Mouse (Mus musculus) stomach, embryonic 16.5 days (tissue): ENCODE measurements around the gene Mak. TPM values are rescaled to one million over a fixed set of nuclear protein-coding genes. Genes with fewer than 3 reads are reported as not detected.
"Not testable (repeated sequence)": the region's sequence is repeated elsewhere in the genome, so short reads cannot be mapped to it uniquely, and the experiment has no call there.

Experiments
- ATAC-seq: fragments of 200-750 bp; cut with Nextera tagmentation; 2 replicates; pipeline ENCODE4 v1.8.0; 2017; ENCODE audit warnings: moderate number of reproducible peaks, moderate TSS enrichment; ENCODE audit not compliant: insufficient read depth, low FRiP score
- H3K27ac ChIP-seq: fragments of 300-500 bp; sonication (generic); 2 replicates; pipeline ENCODE4 v1.5.1; 2014; ENCODE audit warnings: low read length
- H3K27me3 ChIP-seq: fragments of 300-500 bp; sonication (generic); 2 replicates; pipeline ENCODE4 v1.6.1; 2014; ENCODE audit warnings: low read length, control low read depth, mixed read lengths; ENCODE audit not compliant: control insufficient read depth, insufficient read depth
- H3K36me3 ChIP-seq: fragments of 300-500 bp; sonication (generic); 2 replicates; pipeline ENCODE4 v1.6.1; 2014; ENCODE audit warnings: low read length; ENCODE audit not compliant: control insufficient read depth, insufficient read depth
- H3K4me1 ChIP-seq: fragments of 300-500 bp; sonication (generic); 2 replicates; pipeline ENCODE4 v1.6.1; 2014; ENCODE audit warnings: low read length, control low read depth, mixed read lengths; ENCODE audit not compliant: control insufficient read depth, insufficient read depth
- H3K4me2 ChIP-seq: fragments of 300-500 bp; sonication (generic); 2 replicates; pipeline ENCODE4 v1.6.1; 2014; ENCODE audit warnings: low read depth, low read length, mixed read lengths
- H3K4me3 ChIP-seq: fragments of 300-500 bp; sonication (generic); replicated peaks from 2 replicates; pipeline ENCODE4 v1.5.1; 2014; ENCODE audit warnings: mild to moderate bottlenecking, low read length
- H3K9ac ChIP-seq: fragments of 300-500 bp; sonication (generic); 2 replicates; pipeline ENCODE4 v1.6.1; 2014; ENCODE audit warnings: low read length
- H3K9me3 ChIP-seq: fragments of 300-500 bp; sonication (generic); replicated peaks from 2 replicates; pipeline ENCODE4 v1.6.1; 2016; ENCODE audit warnings: low read length, control low read depth; ENCODE audit not compliant: control insufficient read depth
- WGBS: fragments of 180-500 bp; shearing (Covaris S2); extraction: QIAGEN DNeasy Blood & Tissue Kit; methylation state at CpG from one replicate; pipeline ENCODE4 v1.1.7; 2014; 5-methylcytosine and 5-hydroxymethylcytosine counted together
- polyA plus RNA-seq: library from polyadenylated mRNA; unstranded; fragments of >200 nt; fragmentation: Nextera tagmentation; extraction: Ambion mirVana; gene quantifications from 2 replicates; pipeline ENCODE4 v1.2.1, GENCODE M21; 2015

Mak gene
- polyA plus RNA-seq, 1 experiment from 2014 or later: 0.49 TPM

DNA sequence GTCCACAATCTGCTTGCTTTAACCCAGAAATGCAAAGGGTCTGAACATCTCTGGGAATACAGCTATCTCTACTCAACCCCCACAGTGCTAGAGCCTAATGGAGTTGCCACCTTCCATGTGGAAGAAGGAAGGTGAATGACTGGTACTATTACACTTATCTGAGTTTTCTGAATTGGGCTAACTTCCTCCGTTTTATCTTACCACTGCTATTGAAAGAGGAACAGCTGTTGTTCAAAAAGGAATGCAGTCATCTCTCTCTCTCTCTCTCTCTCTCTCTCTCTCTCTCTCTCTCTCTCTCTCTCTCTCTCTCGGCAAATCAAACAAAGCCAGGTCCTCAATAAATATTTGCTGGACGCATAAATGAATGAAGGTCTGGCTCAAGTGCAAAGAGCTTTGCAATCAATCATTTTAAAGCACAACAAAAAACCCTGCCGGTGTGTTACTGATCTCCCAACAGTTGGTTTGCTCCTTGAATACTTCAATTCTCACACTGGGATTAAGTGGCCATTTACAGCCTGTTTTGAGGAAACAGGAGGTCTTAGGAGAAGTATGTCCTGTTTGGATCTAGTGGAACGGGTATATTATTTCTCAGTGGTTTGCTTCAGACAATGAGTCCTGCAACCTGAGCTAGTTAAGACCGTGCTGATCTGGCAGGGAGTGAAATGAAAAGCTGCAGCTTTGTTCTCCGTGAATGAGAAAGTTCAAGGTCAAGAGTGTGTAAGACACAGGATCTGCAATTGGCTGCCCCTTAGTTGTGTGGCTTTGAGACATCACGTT lies 84.8 kb downstream of the Mak start:
- no peaks in the 10 kb centered on the region for H3K36me3 ChIP-seq
- H3K9me3 ChIP-seq: no peaks in the 10 kb centered on the region
- 3% methylated on average over 8 of the region's 8 CpGs for WGBS
- peak overlapping the region; percentile 14 for H3K4me3 ChIP-seq
- H3K4me1 ChIP-seq: peaks cover 9% of the 10 kb centered on the region
- H3K9ac ChIP-seq: peak overlapping the region; percentile 32; the same call in 1 of the 2 replicates
- H3K4me2 ChIP-seq: peak overlapping the region; percentile 47
- H3K27me3 ChIP-seq: no peaks in the 10 kb centered on the region
- 0 out of 2 replicates have a peak, but pooled peaks have one; percentile 29 for ATAC-seq
- H3K27ac ChIP-seq: peak overlapping the region; percentile 78

DNA sequence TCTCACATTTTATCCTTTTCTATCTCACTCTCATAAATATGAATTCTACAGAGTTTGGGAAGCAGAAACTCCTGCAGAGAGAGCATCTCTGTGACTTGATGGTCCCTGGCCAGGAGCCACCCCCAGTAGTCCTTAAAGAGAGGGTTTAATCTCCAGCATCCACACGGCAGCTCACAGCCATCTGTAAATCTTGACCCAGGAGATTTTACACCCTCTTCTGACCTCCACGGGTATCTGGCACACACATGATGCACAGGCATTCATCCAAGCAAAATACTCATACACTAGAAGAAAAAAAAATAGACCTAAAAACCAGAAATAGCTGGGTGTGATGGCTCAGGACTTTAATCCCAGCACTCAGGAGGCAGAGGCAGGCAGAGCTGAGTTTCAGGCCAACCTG lies 91.1 kb downstream of the Mak start:
- no peaks in the 10 kb centered on the region for H3K9me3 ChIP-seq
- no peak overlapping the region for H3K27ac ChIP-seq
- H3K9ac ChIP-seq: no peak overlapping the region
- no peak overlapping the region for H3K4me2 ChIP-seq
- no peaks in the 10 kb centered on the region for H3K36me3 ChIP-seq
- H3K4me3 ChIP-seq: no peak overlapping the region
- H3K27me3 ChIP-seq: no peaks in the 10 kb centered on the region
- ATAC-seq: no peak
- 72% methylated on average over 2 of the region's 2 CpGs for WGBS
- no peaks in the 10 kb centered on the region for H3K4me1 ChIP-seq

DNA sequence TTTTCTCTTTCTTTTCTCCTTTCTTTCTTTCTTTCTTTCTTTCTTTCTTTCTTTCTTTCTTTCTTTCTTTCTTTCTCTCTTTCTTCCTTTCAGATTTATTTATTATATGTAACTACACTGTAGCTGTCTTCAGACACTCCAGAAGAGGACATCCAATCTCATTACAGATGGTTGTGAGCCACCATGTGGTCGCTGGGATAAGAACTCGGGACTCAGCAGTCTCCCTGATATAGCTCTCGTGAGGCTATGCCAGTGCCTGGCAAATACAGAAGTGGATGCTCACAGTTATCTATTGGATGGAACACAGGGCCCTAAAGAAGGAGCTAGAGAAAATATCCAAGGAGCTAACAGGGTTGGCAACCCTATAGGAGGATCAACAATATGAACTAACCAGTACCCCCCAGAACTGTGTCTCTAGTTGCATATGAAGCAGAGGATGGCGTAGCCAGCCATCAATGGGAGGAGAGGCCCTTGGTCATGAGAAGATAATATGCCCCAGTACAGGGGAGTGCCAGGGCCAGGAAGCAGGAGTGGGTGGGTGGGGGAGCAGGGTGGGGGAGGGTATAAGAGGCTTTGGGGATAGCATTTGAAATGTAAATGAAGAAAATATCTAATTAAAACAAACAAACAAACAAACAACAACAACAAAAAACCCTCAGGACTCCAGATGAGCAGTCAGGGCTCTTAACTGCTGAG lies 91.8 kb downstream of the Mak start:
- ATAC-seq, H3K9ac ChIP-seq, H3K9me3 ChIP-seq, H3K27me3 ChIP-seq, H3K27ac ChIP-seq, H3K4me2 ChIP-seq, H3K4me3 ChIP-seq, H3K4me1 ChIP-seq, H3K36me3 ChIP-seq: not testable (repeated sequence)
- WGBS: 72% methylated on average over 4 of the region's 4 CpGs

DNA sequence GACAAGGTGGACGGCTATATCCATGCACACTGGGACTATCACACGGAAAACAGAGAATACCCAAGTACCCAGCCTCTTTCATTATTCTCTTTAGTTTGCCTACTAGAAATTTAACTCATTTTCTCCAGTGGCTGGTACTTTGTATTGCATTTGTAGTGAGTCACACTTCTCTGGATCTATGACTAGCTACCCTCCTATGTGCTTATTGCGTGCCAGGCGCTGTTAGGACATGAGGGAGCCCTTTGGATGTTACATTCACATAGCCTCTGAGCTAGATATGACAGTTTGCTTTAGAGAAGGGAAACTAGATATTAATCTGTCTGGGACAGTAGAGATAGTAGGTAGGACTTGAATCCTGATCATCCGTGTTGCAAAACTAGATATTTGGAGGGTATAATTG lies 93.4 kb downstream of the Mak start:
- H3K4me1 ChIP-seq: no peaks in the 10 kb centered on the region
- H3K27me3 ChIP-seq: no peaks in the 10 kb centered on the region
- H3K27ac ChIP-seq: no peak overlapping the region
- no peak overlapping the region for H3K9ac ChIP-seq
- no peaks in the 10 kb centered on the region for H3K36me3 ChIP-seq
- WGBS: 89% methylated on average over 5 of the region's 5 CpGs
- no peak overlapping the region for H3K4me2 ChIP-seq
- no peak overlapping the region for H3K4me3 ChIP-seq
- H3K9me3 ChIP-seq: no peaks in the 10 kb centered on the region
- ATAC-seq: no peak

DNA sequence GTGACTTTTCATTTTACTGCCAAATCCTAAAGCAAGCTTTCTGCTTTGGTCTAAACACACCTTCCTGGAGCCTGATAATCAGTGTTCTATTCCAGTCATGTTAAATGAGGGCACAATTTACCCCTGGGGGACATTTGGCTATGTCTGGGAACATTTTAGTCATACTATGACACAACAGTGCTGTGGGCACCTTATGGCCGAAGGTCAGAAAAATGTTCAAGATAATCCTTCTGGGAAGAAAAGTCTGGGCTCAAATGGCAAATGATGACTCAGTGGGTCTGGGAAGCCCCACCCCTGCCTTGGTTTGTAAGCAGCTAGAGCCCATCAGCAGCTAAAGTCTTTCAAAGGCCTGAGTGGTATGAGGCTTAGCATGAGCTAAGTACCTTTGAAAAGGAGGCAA lies 96.7 kb downstream of the Mak start:
- 70% methylated on average over 1 of the region's 1 CpGs for WGBS
- Histone ChIP-seq H3K27me3 (no peaks in the 10 kb centered on the region), H3K4me2 (no peak overlapping the region), H3K9me3 (no peaks in the 10 kb centered on the region), H3K4me3 (no peak overlapping the region), H3K36me3 (no peaks in the 10 kb centered on the region), H3K27ac (no peak overlapping the region), H3K4me1 (0 out of 2 replicates have a peak, but pooled peaks cover 7% of the 10 kb centered on the region), H3K9ac (no peak overlapping the region)
- ATAC-seq: no peak

DNA sequence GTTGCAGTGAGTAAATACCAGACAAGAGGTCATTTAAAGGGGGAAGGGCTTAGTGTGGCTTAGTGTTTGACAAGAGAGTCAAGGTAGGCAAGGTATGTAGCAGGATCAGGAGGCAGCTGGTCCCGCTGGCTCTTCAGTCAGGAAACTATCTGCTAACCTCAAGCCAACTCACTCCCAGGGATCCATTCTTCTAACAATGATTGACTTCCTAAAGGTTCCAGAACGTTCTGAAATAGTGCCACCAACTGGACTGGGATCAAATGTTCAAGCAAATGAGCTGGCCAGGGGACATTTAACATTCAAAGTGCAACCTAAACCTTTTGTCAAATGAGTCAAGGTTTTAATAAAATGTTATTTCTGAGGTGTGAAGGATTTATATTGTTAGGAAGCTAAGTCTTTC lies 100.2 kb downstream of the Mak start:
- Histone ChIP-seq H3K36me3 (no peaks in the 10 kb centered on the region), H3K4me3 (no peak overlapping the region), H3K27me3 (no peaks in the 10 kb centered on the region), H3K9me3 (no peaks in the 10 kb centered on the region), H3K27ac (peak overlapping the region; percentile 35; the same call in 1 of the 2 replicates), H3K4me2 (no peak overlapping the region), H3K4me1 (0 out of 2 replicates have a peak, but pooled peaks cover 7% of the 10 kb centered on the region), H3K9ac (no peak overlapping the region)
- 43% methylated on average over 2 of the region's 2 CpGs for WGBS
- no peak for ATAC-seq

DNA sequence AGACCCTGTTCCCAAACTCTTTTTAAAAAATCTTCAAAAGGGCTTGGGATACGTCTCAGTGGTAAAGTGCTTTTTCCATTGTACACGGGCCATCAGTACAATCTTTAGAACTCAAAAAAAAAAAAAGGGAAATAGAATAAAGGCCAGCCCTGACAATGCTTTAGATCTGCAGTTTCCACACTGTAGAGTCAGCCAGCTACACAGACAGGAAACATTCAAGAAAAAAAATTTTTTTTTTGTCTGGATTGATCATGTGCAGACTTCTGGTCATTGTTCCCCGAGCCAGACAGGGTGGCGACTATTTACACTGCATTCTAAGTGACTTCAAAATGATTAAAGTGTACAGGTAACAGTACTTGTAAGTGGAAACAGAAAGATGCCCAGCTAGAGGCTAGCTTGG lies 100.9 kb downstream of the Mak start:
- no peak overlapping the region for H3K4me2 ChIP-seq
- no peaks in the 10 kb centered on the region for H3K36me3 ChIP-seq
- 50% methylated on average over 4 of the region's 4 CpGs for WGBS
- no peak overlapping the region for H3K9ac ChIP-seq
- H3K9me3 ChIP-seq: no peaks in the 10 kb centered on the region
- H3K27ac ChIP-seq: no peak overlapping the region
- 0 out of 2 replicates have a peak, but pooled peaks cover 7% of the 10 kb centered on the region for H3K4me1 ChIP-seq
- no peak for ATAC-seq
- no peak overlapping the region for H3K4me3 ChIP-seq
- H3K27me3 ChIP-seq: no peaks in the 10 kb centered on the region

DNA sequence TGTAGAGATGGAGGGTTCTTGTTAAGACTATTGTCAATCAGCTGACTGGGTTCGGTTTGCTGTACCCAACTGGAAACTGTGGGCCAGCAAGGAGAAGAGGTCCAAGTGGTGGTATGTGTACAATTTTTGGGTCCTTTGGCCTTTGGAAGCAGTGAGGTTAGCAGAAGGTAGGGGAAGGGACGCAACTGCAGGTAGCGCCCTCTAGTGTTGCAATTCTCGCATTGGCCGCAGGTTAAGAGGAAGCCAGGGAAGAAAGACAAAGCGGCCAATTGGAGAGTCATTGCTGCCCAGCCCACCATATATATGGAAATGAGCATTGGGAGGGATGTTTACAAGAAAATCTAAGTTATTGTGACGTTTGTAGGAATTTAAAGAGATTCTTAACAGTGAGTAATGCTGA lies 101.9 kb downstream of the Mak start:
- WGBS: 12% methylated on average over 7 of the region's 7 CpGs
- 0 out of 2 replicates have a peak, but pooled peaks cover 7% of the 10 kb centered on the region for H3K4me1 ChIP-seq
- no peak overlapping the region for H3K9ac ChIP-seq

More for the DNA sequence above, 101.9 kb downstream of the Mak start:
- Histone ChIP-seq H3K36me3 (no peaks in the 10 kb centered on the region), H3K9me3 (no peaks in the 10 kb centered on the region), H3K4me3 (no peak overlapping the region), H3K27ac (no peak overlapping the region), H3K27me3 (no peaks in the 10 kb centered on the region), H3K4me2 (no peak overlapping the region)
- ATAC-seq: no peak
